Mouse (Mus musculus): ENCODE measurements at regions not wholly inside any gene's neighbourhood (a gene's known extent, or its start where the extent isn't known, plus 50 kb on each side); places are given as distances from the start of the nearest gene placed in this dataset.
A peak's percentile ranks its signal among the peaks of the same experiment; 100 is the strongest.

GRCm38 (mm10) chr19:50766171-50766570, 87.7 kb upstream of the Sorcs1 start:
- DNase-seq (ENCODE audit: low spot score) = peak; percentile 3
